Mouse (Mus musculus) duodenum, adult 2 months (tissue): ENCODE data around the gene Ankrd63. TPM values are rescaled to one million over a fixed set of nuclear protein-coding genes. Genes with fewer than 3 reads are reported as not detected.

Experiments used
- polyA plus RNA-seq: library from polyadenylated mRNA; depleted of rRNA; stranded (reverse); fragments of >200 nt; gene quantifications from 2 replicates; pipeline ENCODE4 v1.2.3, GENCODE M21; 2012; ENCODE audit warnings: low replicate concordance; rRNA removed

Gene Ankrd63
- polyA plus RNA-seq, result 0.34 and 0.41 TPM in 2 replicates

GRCm38 (mm10) chr2:118703913-118704730, at the start of gene Ankrd63:
TSS of gene Ankrd63 (minus strand) at chr2:118703963.

GRCm38 (mm10) chr2:118745232-118745884, 41.6 kb upstream of the Ankrd63 start, which contains the start of gene Inafm2:
TSS of gene Inafm2 (plus strand) at chr2:118745758.

GRCm38 (mm10) chr2:118728337-118728736, 24.6 kb upstream of the Ankrd63 start, which contains the start of gene Plcb2:
TSS of gene Plcb2 (minus strand) at chr2:118728438.

GRCm38 (mm10) chr2:118662902-118663803, 40.6 kb downstream of the Ankrd63 start, which contains the start of gene Pak6:
TSS of gene Pak6 (plus strand) at chr2:118663303.

Other genes starting within 250 kb of the Ankrd63 start
- 12.4 and 18.6 TPM in 2 replicates for gene Srp14, start 224.3 kb downstream of the Ankrd63 start, polyA plus RNA-seq
- gene Bmf, start 154.3 kb downstream of the Ankrd63 start, polyA plus RNA-seq, result 4.7 and 8.3 TPM in 2 replicates
- 2.7 and 3.5 TPM in 2 replicates for gene Bub1b, start 105.8 kb downstream of the Ankrd63 start, polyA plus RNA-seq
- gene Pak6, start 40.7 kb downstream of the Ankrd63 start, polyA plus RNA-seq, result 1.9 and 2.3 TPM in 2 replicates
- 1.9 and 2.7 TPM in 2 replicates for gene Plcb2, start 24.5 kb upstream of the Ankrd63 start, polyA plus RNA-seq
- 8.6 and 10.0 TPM in 2 replicates for gene Inafm2, start 41.8 kb upstream of the Ankrd63 start, polyA plus RNA-seq
- 2.5 and 2.9 TPM in 2 replicates for gene Ccdc9b, start 58.7 kb upstream of the Ankrd63 start, polyA plus RNA-seq
- 1,978 and 5,131 TPM in 2 replicates for gene Phgr1, start 68.8 kb upstream of the Ankrd63 start, polyA plus RNA-seq
- 1.7 and 2.2 TPM in 2 replicates for gene Disp2, start 75.8 kb upstream of the Ankrd63 start, polyA plus RNA-seq
- 2.0 and 2.6 TPM in 2 replicates for gene Knstrn, start 110.0 kb upstream of the Ankrd63 start, polyA plus RNA-seq
- 14.6 and 19.4 TPM in 2 replicates for gene Ivd, start 158.0 kb upstream of the Ankrd63 start, polyA plus RNA-seq
- 12.9 and 22.5 TPM in 2 replicates for gene Bahd1, start 196.4 kb upstream of the Ankrd63 start, polyA plus RNA-seq
- 3.3 and 4.3 TPM in 2 replicates for gene Chst14, start 222.5 kb upstream of the Ankrd63 start, polyA plus RNA-seq